Mouse (Mus musculus) myocyte (in vitro differentiated cells): ENCODE results near the gene Aagab. TPM values are rescaled to one million over a fixed set of nuclear protein-coding genes. Genes with fewer than 3 reads are reported as not detected.

Experiments used
- H3K27me3 ChIP-seq: one replicate; pipeline ENCODE4 v1.6.1; 2011; ENCODE audit not compliant: control insufficient read depth, insufficient read depth, insufficient read length
- H3K36me3 ChIP-seq: one replicate; pipeline ENCODE4 v1.6.1; 2011; ENCODE audit not compliant: control insufficient read depth, insufficient read depth
- H3K4me2 ChIP-seq: one replicate; pipeline ENCODE4 v1.6.1; 2011; ENCODE audit warnings: low read depth, control low read depth
- H3K4me3 ChIP-seq: one replicate; pipeline ENCODE4 v1.5.1; 2011; ENCODE audit warnings: mild to moderate bottlenecking, control low read depth, moderate library complexity
- H3K79me2 ChIP-seq: one replicate; pipeline ENCODE4 v1.6.1; 2011; ENCODE audit not compliant: control insufficient read depth, insufficient read depth
- H3ac ChIP-seq: one replicate; pipeline ENCODE4 v1.6.1; 2011; ENCODE audit not compliant: control insufficient read depth, insufficient read length
- CEBPB ChIP-seq: IDR thresholded peaks from 2 replicates; pipeline ENCODE4 v1.6.1; 2011; ENCODE audit warnings: mild to moderate bottlenecking, moderate library complexity; ENCODE audit not compliant: poor library complexity, insufficient read depth, severe bottlenecking
- E2F4 ChIP-seq: IDR thresholded peaks from one replicate; pipeline ENCODE4 v1.6.1; 2011; ENCODE audit warnings: mild to moderate bottlenecking, control low read depth, moderate library complexity; ENCODE audit not compliant: insufficient read depth
- MAX ChIP-seq: IDR thresholded peaks from one replicate; pipeline ENCODE4 v1.6.1; 2011; ENCODE audit warnings: low read depth, mild to moderate bottlenecking, control low read depth
- MYOD1 ChIP-seq, 3 experiments: IDR thresholded peaks; one replicate each; pipeline ENCODE4 v1.6.1; 2011; ENCODE audit warnings: control low read depth in 2 of 3, low read depth in 2 of 3, mild to moderate bottlenecking in 2 of 3, moderate library complexity in 1 of 3; ENCODE audit not compliant: insufficient read length in 2 of 3, control insufficient read depth in 1 of 3
- MYOG ChIP-seq, 3 experiments: IDR thresholded peaks; one replicate each; pipeline ENCODE4 v1.6.1; 2011; ENCODE audit warnings: control low read depth in 2 of 3, low read depth in 2 of 3, mild to moderate bottlenecking in 2 of 3; ENCODE audit not compliant: insufficient read length in 2 of 3, control insufficient read depth in 1 of 3, insufficient read depth in 1 of 3
- POLR2A ChIP-seq: IDR thresholded peaks from one replicate; pipeline ENCODE4 v1.6.1; 2011; ENCODE audit warnings: low read depth, mild to moderate bottlenecking, control low read depth, moderate library complexity; ENCODE audit not compliant: insufficient read length
- POLR2AphosphoS2 ChIP-seq: IDR thresholded peaks from one replicate; pipeline ENCODE4 v1.6.1; 2011; ENCODE audit warnings: low read depth, control low read depth; ENCODE audit not compliant: insufficient read length
- REST ChIP-seq: IDR thresholded peaks from one replicate; pipeline ENCODE4 v1.6.1; 2011; ENCODE audit warnings: mild to moderate bottlenecking, control low read depth, moderate library complexity; ENCODE audit not compliant: insufficient read depth, insufficient read length
- SRF ChIP-seq: IDR thresholded peaks from one replicate; pipeline ENCODE4 v1.6.1; 2011; ENCODE audit warnings: low read depth; ENCODE audit not compliant: control insufficient read depth, insufficient read length
- TCF12 ChIP-seq: IDR thresholded peaks from one replicate; pipeline ENCODE4 v1.6.1; 2011; ENCODE audit warnings: mild to moderate bottlenecking, control low read depth; ENCODE audit not compliant: poor library complexity, insufficient read depth, severe bottlenecking
- TCF3 ChIP-seq: IDR thresholded peaks from one replicate; pipeline ENCODE4 v1.6.1; 2011; ENCODE audit warnings: low read depth, control low read depth; ENCODE audit not compliant: insufficient read length
- USF1 ChIP-seq: IDR thresholded peaks from one replicate; pipeline ENCODE4 v1.6.1; 2011; ENCODE audit warnings: low read depth, mild to moderate bottlenecking, control low read depth, moderate library complexity
- polyA plus RNA-seq: library from polyadenylated mRNA; unstranded; fragments of >200 nt; fragmentation: generic; extraction: Trizol; gene quantifications from one replicate; pipeline ENCODE4 v1.2.1, GENCODE M21; 2012; ENCODE audit warnings: missing spikeins

Gene Aagab
- polyA plus RNA-seq, 1 experiment, result 10.4 TPM

GRCm38 (mm10) chr9:63655092-63655491 is 52.6 kb downstream of the Aagab start:
- H3ac ChIP-seq, result no peak overlapping the region
- H3K79me2 ChIP-seq, result no peaks in the 10 kb centered on the region
- no peak overlapping the region for H3K4me3 ChIP-seq
- H3K27me3 ChIP-seq, result no peaks in the 10 kb centered on the region
- no peak for TF ChIP-seq MAX
- no peak for TF ChIP-seq POLR2A
- TF ChIP-seq SRF, result no peak
- TF ChIP-seq POLR2AphosphoS2, result no peak
- TF ChIP-seq TCF3, result no peak
- TF ChIP-seq MYOG (IDR thresholded peaks at IDR 0.05; ENCODE audit: control insufficient read depth in 1 of 3, insufficient read depth in 1 of 3, insufficient read length in 2 of 3, low read depth in 2 of 3), result no peak
- no peak for TF ChIP-seq USF1
- no peak for TF ChIP-seq REST
- TF ChIP-seq CEBPB, result no peak
- no peak for TF ChIP-seq MYOD1 (IDR thresholded peaks at IDR 0.05; ENCODE audit: control insufficient read depth in 1 of 3, insufficient read length in 2 of 3, low read depth in 2 of 3)
- no peak for TF ChIP-seq E2F4
- no peak for TF ChIP-seq TCF12
- H3K36me3 ChIP-seq, result peaks cover 11% of the 10 kb centered on the region
- H3K4me2 ChIP-seq, result no peak overlapping the region

- Histone ChIP-seq H3K27me3 (no peaks in the 10 kb centered on the region), H3K4me3 (no peak overlapping the region), H3K79me2 (no peaks in the 10 kb centered on the region), H3ac (no peak overlapping the region), H3K36me3 (peaks cover 10% of the 10 kb centered on the region), H3K4me2 (peak overlapping the region; percentile 31)
- peak; percentile 48 to 94 (median 85) for TF ChIP-seq MYOG (IDR thresholded peaks at IDR 0.05; ENCODE audit: control insufficient read depth in 1 of 3, insufficient read depth in 1 of 3, insufficient read length in 2 of 3, low read depth in 2 of 3)
- TF ChIP-seq MYOD1 (IDR thresholded peaks at IDR 0.05; ENCODE audit: control insufficient read depth in 1 of 3, insufficient read length in 2 of 3, low read depth in 2 of 3), result peak; percentile 33 to 98 (median 96)
- TF ChIP-seq MAX, result no peak
- TF ChIP-seq USF1, result no peak
- TF ChIP-seq CEBPB, result no peak
- peak; percentile 61 for TF ChIP-seq TCF3
These were observed 54.7 kb downstream of the Aagab start for GRCm38 (mm10) chr9:63657167-63657566.

GRCm38 (mm10) chr9:63658436-63658835 is 56.0 kb downstream of the Aagab start:
- Histone ChIP-seq H3K4me3 (no peak overlapping the region), H3ac (no peak overlapping the region), H3K4me2 (no peak overlapping the region), H3K27me3 (no peaks in the 10 kb centered on the region), H3K79me2 (no peaks in the 10 kb centered on the region), H3K36me3 (no peaks in the 10 kb centered on the region)
- TF ChIP-seq MYOG (IDR thresholded peaks at IDR 0.05; ENCODE audit: control insufficient read depth in 1 of 3, insufficient read depth in 1 of 3, insufficient read length in 2 of 3, low read depth in 2 of 3) (no peak), MAX (no peak), REST (no peak), E2F4 (no peak)

- Histone ChIP-seq H3K27me3 (no peaks in the 10 kb centered on the region), H3K36me3 (no peaks in the 10 kb centered on the region)
These were observed 56.5 kb downstream of the Aagab start for GRCm38 (mm10) chr9:63658970-63659371.

GRCm38 (mm10) chr9:63660061-63660460 is 57.6 kb downstream of the Aagab start:
- H3K79me2 ChIP-seq, result no peaks in the 10 kb centered on the region
- H3K27me3 ChIP-seq, result no peaks in the 10 kb centered on the region
- H3K36me3 ChIP-seq, result no peaks in the 10 kb centered on the region
- H3K4me2 ChIP-seq, result no peak overlapping the region
- no peak overlapping the region for H3K4me3 ChIP-seq
- no peak for TF ChIP-seq TCF3
- no peak for TF ChIP-seq MYOD1 (IDR thresholded peaks at IDR 0.05; ENCODE audit: control insufficient read depth in 1 of 3, insufficient read length in 2 of 3, low read depth in 2 of 3)
- TF ChIP-seq USF1, result no peak
- no peak overlapping the region for H3ac ChIP-seq

More at GRCm38 (mm10) chr9:63658970-63659371, 56.5 kb downstream of the Aagab start:
- H3K79me2 ChIP-seq, result no peaks in the 10 kb centered on the region
- no peak overlapping the region for H3K4me2 ChIP-seq
- no peak overlapping the region for H3ac ChIP-seq
- no peak overlapping the region for H3K4me3 ChIP-seq
- TF ChIP-seq REST (no peak), TCF3 (no peak), MAX (no peak), MYOG (IDR thresholded peaks at IDR 0.05; ENCODE audit: control insufficient read depth in 1 of 3, insufficient read depth in 1 of 3, insufficient read length in 2 of 3, low read depth in 2 of 3) (no peak), USF1 (no peak), E2F4 (no peak), TCF12 (no peak), CEBPB (no peak), MYOD1 (IDR thresholded peaks at IDR 0.05; ENCODE audit: control insufficient read depth in 1 of 3, insufficient read length in 2 of 3, low read depth in 2 of 3) (no peak), POLR2A (no peak), POLR2AphosphoS2 (no peak), SRF (no peak)
